Mouse (Mus musculus) CH12.LX (cell line): ENCODE results near the gene Fpr2. TPM values are rescaled to one million over a fixed set of nuclear protein-coding genes. Genes with fewer than 3 reads are reported as not detected.

Experiments
- DNase-seq: peaks from one replicate; pipeline ENCODE4 v3.0.0-alpha.2; 2013; ENCODE audit errors: extremely low read depth
- H3K27ac ChIP-seq: 2 replicates; pipeline ENCODE4 v1.5.1; 2012; ENCODE audit warnings: low read depth, mild to moderate bottlenecking, control low read depth, moderate library complexity; ENCODE audit not compliant: insufficient read depth
- H3K27me3 ChIP-seq: replicated peaks from 2 replicates; pipeline ENCODE3; 2012; ENCODE audit warnings: inconsistent platforms
- H3K36me3 ChIP-seq, 2 experiments: replicated peaks in 1 of 2; 2 replicates each; pipeline versions ENCODE3 to v1.6.1; 2012; ENCODE audit warnings: inconsistent platforms in 1 of 2, low read length in 1 of 2, mild to moderate bottlenecking in 1 of 2, mixed read lengths in 1 of 2, moderate library complexity in 1 of 2; ENCODE audit not compliant: control insufficient read depth in 1 of 2, insufficient read depth in 1 of 2
- H3K4me1 ChIP-seq, 2 experiments: 2 replicates each; pipeline ENCODE4 v1.6.1; 2012; ENCODE audit warnings: inconsistent platforms in 1 of 2, moderate library complexity in 1 of 2; ENCODE audit not compliant: insufficient read depth in 2 of 2, control insufficient read depth in 1 of 2
- H3K4me2 ChIP-seq: 2 replicates; pipeline ENCODE4 v1.6.1; 2012; ENCODE audit warnings: low read depth, mild to moderate bottlenecking, control low read depth; ENCODE audit not compliant: poor library complexity, insufficient read depth, severe bottlenecking
- H3K4me3 ChIP-seq, 3 experiments: fragments of 150-350 bp in 1 of 3; sonication (generic) in 1 of 3; replicated peaks in 1 of 3; 2 replicates each; pipeline versions ENCODE3 to v1.5.1; 2011 to 2012; ENCODE audit warnings: low read depth in 2 of 3, low read length in 2 of 3, mild to moderate bottlenecking in 2 of 3, moderate library complexity in 2 of 3, control low read depth in 1 of 3, improper control_type of control experiment in 1 of 3, inconsistent platforms in 1 of 3, mixed read lengths in 1 of 3; ENCODE audit not compliant: poor library complexity in 1 of 3
- H3K79me2 ChIP-seq: replicated peaks from 2 replicates; pipeline ENCODE4 v1.6.1; 2012; ENCODE audit warnings: mild to moderate bottlenecking, moderate library complexity; ENCODE audit not compliant: control insufficient read depth, poor library complexity, insufficient read depth, severe bottlenecking; ENCODE audit errors: extremely low read depth
- H3K9ac ChIP-seq: 2 replicates; pipeline ENCODE4 v1.6.1; 2012; ENCODE audit warnings: low read depth, mild to moderate bottlenecking, control low read depth, moderate library complexity; ENCODE audit not compliant: insufficient read depth
- H3K9me3 ChIP-seq: replicated peaks from 2 replicates; pipeline ENCODE3; 2012; ENCODE audit warnings: low read length, inconsistent platforms, mixed read lengths
- BHLHE40 ChIP-seq: IDR thresholded peaks from 2 replicates; pipeline ENCODE4 v1.6.1; 2011; ENCODE audit warnings: mild to moderate bottlenecking, low read depth, low read length, improper control_type of control experiment
- CHD1 ChIP-seq: IDR thresholded peaks from 2 replicates; pipeline ENCODE4 v1.6.1; 2012; ENCODE audit warnings: low read depth, low read length, improper control_type of control experiment, inconsistent platforms
- CHD2 ChIP-seq: IDR thresholded peaks from 2 replicates; pipeline ENCODE4 v1.6.1; 2011; ENCODE audit warnings: low read length, improper control_type of control experiment
- CTCF ChIP-seq, 2 experiments: IDR thresholded peaks in 1 of 2; conservative IDR thresholded peaks in 1 of 2; 2 replicates each; pipeline ENCODE4 v1.5.1; 2011 to 2012; ENCODE audit warnings: low read depth in 2 of 2, low read length in 2 of 2, improper control_type of control experiment in 1 of 2, inconsistent platforms in 1 of 2, mild to moderate bottlenecking in 1 of 2, moderate library complexity in 1 of 2
- ELF1 ChIP-seq: IDR thresholded peaks from 2 replicates; pipeline ENCODE4 v1.6.1; 2014; ENCODE audit warnings: low read depth, mild to moderate bottlenecking, inconsistent platforms, low read length, improper control_type of control experiment
- GABPA ChIP-seq: IDR thresholded peaks from 2 replicates; pipeline ENCODE4 v1.6.1; 2012; ENCODE audit warnings: low read depth, low read length, improper control_type of control experiment, inconsistent platforms; ENCODE audit not compliant: insufficient replicate concordance
- JUND ChIP-seq: conservative IDR thresholded peaks from 2 replicates; pipeline ENCODE4 v1.6.1; 2011; ENCODE audit warnings: low read depth, low read length, improper control_type of control experiment
- MAZ ChIP-seq: IDR thresholded peaks from 2 replicates; pipeline ENCODE4 v1.6.1; 2012; ENCODE audit warnings: low read depth, mild to moderate bottlenecking, inconsistent platforms, low read length, improper control_type of control experiment, moderate library complexity
- MEF2A ChIP-seq: IDR thresholded peaks from 2 replicates; pipeline ENCODE4 v1.6.1; 2014; ENCODE audit warnings: low read depth, mild to moderate bottlenecking, inconsistent platforms, low read length, improper control_type of control experiment, borderline replicate concordance
- MXI1 ChIP-seq: IDR thresholded peaks from 2 replicates; pipeline ENCODE4 v1.6.1; 2011; ENCODE audit warnings: mild to moderate bottlenecking, low read depth, low read length, improper control_type of control experiment
- POLR2A ChIP-seq: IDR thresholded peaks from 2 replicates; pipeline ENCODE4 v1.6.1; 2011; ENCODE audit warnings: low read depth, mild to moderate bottlenecking, improper control_type of control experiment, low read length
- RAD21 ChIP-seq: IDR thresholded peaks from 2 replicates; pipeline ENCODE4 v1.6.1; 2011; ENCODE audit warnings: low read depth, mild to moderate bottlenecking, low read length, improper control_type of control experiment, moderate library complexity
- SMC3 ChIP-seq: IDR thresholded peaks from 2 replicates; pipeline ENCODE4 v1.6.1; 2011; ENCODE audit warnings: low read depth, low read length, improper control_type of control experiment
- USF1 ChIP-seq: IDR thresholded peaks from 2 replicates; pipeline ENCODE4 v1.6.1; 2014; ENCODE audit warnings: low read depth, mild to moderate bottlenecking, inconsistent platforms, low read length, improper control_type of control experiment
- ZC3H11A ChIP-seq: IDR thresholded peaks from 2 replicates; pipeline ENCODE4 v1.6.1; 2012; ENCODE audit warnings: low read depth, mild to moderate bottlenecking, inconsistent platforms, low read length, improper control_type of control experiment
- ZKSCAN1 ChIP-seq: IDR thresholded peaks from 2 replicates; pipeline ENCODE4 v1.6.1; 2012; ENCODE audit warnings: low read depth, inconsistent platforms, low read length, improper control_type of control experiment, borderline replicate concordance
- dilution Hi-C: fragments of 300-500 bp; cut with MboI; formaldehyde crosslinking; loops from 2 replicates; pipeline ENCODE4 v1.14.3; 2020; ENCODE audit warnings: low sequenced_read_pairs; ENCODE audit not compliant: extremely low pct_unique_long_range_greater_than_20kb, extremely low pct_ligation_motif_present
- in situ Hi-C: fragments of 300-500 bp; cut with MboI; formaldehyde crosslinking; loops from 3 replicates; pipeline ENCODE4 v1.14.3; 2019; ENCODE audit warnings: low sequenced_read_pairs, low pct_ligation_motif_present, low pct_unique_long_range_greater_than_20kb, mixed read lengths
- polyA plus RNA-seq: library from polyadenylated mRNA; unstranded; fragments of >175 nt; gene quantifications from 2 replicates; pipeline ENCODE4 v1.2.1, GENCODE M21; 2012; ENCODE audit warnings: low read depth; ENCODE audit not compliant: insufficient read length
- total RNA-seq, 2 experiments: library from RNA; depleted of rRNA; stranded (reverse); fragments of 300-350 nt in 1 of 2; fragments of >200 nt in 1 of 2; gene quantifications; 2 replicates each; pipeline ENCODE4 v1.2.3; 2012 to 2014

Gene Fpr2
- total and polyA plus RNA-seq, 3 experiments: not detected

- DNase-seq: no peak
- dilution Hi-C loops: no loop called here
- H3K9ac ChIP-seq: no peak within 1 kb of the TSS
- no peak for TF ChIP-seq ZC3H11A
- TF ChIP-seq GABPA: no peak
- no peak for TF ChIP-seq ELF1
- TF ChIP-seq POLR2A: no peak
- no peak for TF ChIP-seq BHLHE40
- TF ChIP-seq MEF2A: no peak
- TF ChIP-seq ZKSCAN1: no peak
- no peak for TF ChIP-seq CHD2
- no peak for TF ChIP-seq MAZ
- TF ChIP-seq CHD1: no peak
- no peak within 1 kb of the TSS for H3K27ac ChIP-seq
- in situ Hi-C loops: no loop called here
- no peak within 1 kb of the TSS for H3K4me2 ChIP-seq
- no peaks in the 10 kb centered on the region for H3K79me2 ChIP-seq
- no peaks in the 10 kb centered on the region for H3K36me3 ChIP-seq
- no peak within 1 kb of the TSS for H3K4me3 ChIP-seq
- H3K4me1 ChIP-seq: no peaks in the 10 kb centered on the region
- no peaks in the 10 kb centered on the region for H3K27me3 ChIP-seq
- no peaks in the 10 kb centered on the region for H3K9me3 ChIP-seq
Observed at GRCm38 (mm10) chr17:17883840-17884239, 3.8 kb upstream of the Fpr2 start, which contains the start of gene Fpr1. Gene Fpr1 (minus strand): TSS chr17:17883940.

GRCm38 (mm10) chr17:17889732-17890425, 2.3 kb downstream of the Fpr2 start:
- in situ Hi-C loops: no loop called here
- Histone ChIP-seq H3K4me2 (no peak overlapping the region), H3K36me3 (no peaks in the 10 kb centered on the region), H3K27me3 (no peaks in the 10 kb centered on the region), H3K4me1 (no peaks in the 10 kb centered on the region), H3K27ac (no peak overlapping the region), H3K9ac (no peak overlapping the region), H3K79me2 (no peaks in the 10 kb centered on the region), H3K9me3 (no peaks in the 10 kb centered on the region), H3K4me3 (no peak overlapping the region)
- no peak for DNase-seq
- TF ChIP-seq CHD2 (no peak), JUND (no peak), USF1 (no peak), POLR2A (no peak)
- TF ChIP-seq, all 38 proteins: peak for 0
- dilution Hi-C loops: no loop called here

GRCm38 (mm10) chr17:17896039-17896438, 8.4 kb downstream of the Fpr2 start:
- dilution Hi-C loops (no loop called here), in situ Hi-C loops (loop anchor here (5.0 kb wide), 1 partner anchor 129 kb away; no protein-coding TSS in a partner anchor)
- Histone ChIP-seq H3K4me3 (no peak overlapping the region), H3K36me3 (no peaks in the 10 kb centered on the region), H3K4me2 (no peak overlapping the region), H3K9ac (no peak overlapping the region), H3K79me2 (no peaks in the 10 kb centered on the region), H3K27ac (no peak overlapping the region), H3K27me3 (no peaks in the 10 kb centered on the region), H3K9me3 (no peaks in the 10 kb centered on the region), H3K4me1 (peaks cover 2 to 13% of the 10 kb centered on the region in 2 experiments; a peak in 3 of 4 replicates)
- peak; percentile 19; the same call in 1 of the 2 replicates for TF ChIP-seq ZC3H11A
- TF ChIP-seq RAD21: peak; percentile 79
- TF ChIP-seq MXI1: no peak
- peak; percentile 67 to 86 for TF ChIP-seq CTCF (conservative IDR thresholded peaks at IDR 0.05 in 1 of 2, IDR thresholded peaks at IDR 0.05 in 1 of 2; ENCODE audit: low read depth in 2 of 2, low read length in 2 of 2)
- peak; percentile 81 for TF ChIP-seq SMC3
- peak; percentile 66 for DNase-seq
